Mouse (Mus musculus) limb, embryonic 10.5 days (tissue): ENCODE results near the gene Cd247. TPM values are rescaled to one million over a fixed set of nuclear protein-coding genes. Genes with fewer than 3 reads are reported as not detected.

Experiments used
- DNase-seq: peaks from one replicate; pipeline ENCODE4 v3.0.0-alpha.2; 2017; ENCODE audit warnings: low spot score
- H3K27ac ChIP-seq: fragments of 300-500 bp; sonication (generic); 2 replicates; pipeline ENCODE4 v1.5.1; 2016; ENCODE audit warnings: mild to moderate bottlenecking
- H3K27me3 ChIP-seq: fragments of 300-500 bp; sonication (generic); 2 replicates; pipeline ENCODE4 v1.6.1; 2016; ENCODE audit warnings: low read depth, mild to moderate bottlenecking; ENCODE audit not compliant: poor library complexity, severe bottlenecking
- H3K36me3 ChIP-seq: fragments of 300-500 bp; sonication (generic); 2 replicates; pipeline ENCODE4 v1.6.1; 2016; ENCODE audit warnings: mild to moderate bottlenecking, moderate library complexity
- H3K4me1 ChIP-seq: fragments of 300-500 bp; sonication (generic); 2 replicates; pipeline ENCODE4 v1.6.1; 2016
- H3K4me3 ChIP-seq: fragments of 300-500 bp; sonication (generic); 2 replicates; pipeline ENCODE4 v1.5.1; 2016; ENCODE audit warnings: mild to moderate bottlenecking, moderate library complexity
- H3K9me3 ChIP-seq: fragments of 300-500 bp; sonication (generic); replicated peaks from 2 replicates; pipeline ENCODE4 v1.6.1; 2016; ENCODE audit warnings: mild to moderate bottlenecking
- WGBS: fragments of 180-500 bp; shearing (Covaris S2); methylation state at CpG from one replicate; pipeline ENCODE4 v1.1.7; 2016; 5-methylcytosine and 5-hydroxymethylcytosine counted together
- polyA plus RNA-seq: library from polyadenylated mRNA; unstranded; fragments of >200 nt; fragmentation: Nextera tagmentation; extraction: Ambion mirVana; gene quantifications from 2 replicates; pipeline ENCODE4 v1.2.1, GENCODE M21; 2016

Cd247 gene
- polyA plus RNA-seq, 1 experiment from 2014 or later = 1.1 TPM

DNA sequence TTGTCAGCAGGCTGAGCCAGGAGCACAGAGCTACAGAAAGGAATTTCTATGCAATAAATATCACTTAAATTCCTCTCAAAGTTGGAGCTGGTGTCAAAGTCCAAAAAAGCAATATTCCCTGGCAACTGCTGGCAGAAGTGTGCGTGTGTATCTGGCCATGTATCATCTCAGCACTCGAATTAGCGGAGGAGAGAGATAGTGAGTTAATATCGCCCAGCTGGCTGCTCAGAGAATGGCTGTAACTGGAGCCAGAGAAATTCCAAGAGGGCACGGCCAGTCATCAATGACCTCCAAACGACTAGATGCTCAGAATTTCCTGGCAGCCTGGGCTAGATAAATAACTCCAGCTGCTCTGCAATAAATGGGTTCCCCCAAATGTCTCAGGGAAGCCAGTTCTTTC is 48.0 kb downstream of the Cd247 start:
- H3K4me1 ChIP-seq = peaks cover 70% of the 10 kb centered on the region
- H3K9me3 ChIP-seq = no peaks in the 10 kb centered on the region
- 5% methylated on average over 6 of the region's 6 CpGs for WGBS
- H3K27me3 ChIP-seq = peaks cover 32% of the 10 kb centered on the region
- peak; percentile 71 for DNase-seq
- H3K36me3 ChIP-seq = no peaks in the 10 kb centered on the region
- H3K27ac ChIP-seq = peak overlapping the region; percentile 68; the same call in 1 of the 2 replicates
- 0 out of 2 replicates have a peak overlapping the region, but pooled peaks have one; percentile 4 for H3K4me3 ChIP-seq

- H3K4me3 ChIP-seq = no peak overlapping the region
- no peaks in the 10 kb centered on the region for H3K36me3 ChIP-seq
- peak overlapping the region; percentile 66 for H3K27ac ChIP-seq
- H3K27me3 ChIP-seq = peaks cover 41% of the 10 kb centered on the region
- 27% methylated on average over 8 of the region's 8 CpGs for WGBS
- H3K4me1 ChIP-seq = peaks cover 77% of the 10 kb centered on the region
- no peak for DNase-seq
- H3K9me3 ChIP-seq = no peaks in the 10 kb centered on the region
These were observed 49.1 kb downstream of the Cd247 start for GRCm38 (mm10) chr1:165837546-165837945.

GRCm38 (mm10) chr1:165839201-165839600 is 50.7 kb downstream of the Cd247 start:
- Histone ChIP-seq H3K4me3 (no peak overlapping the region), H3K27ac (peak overlapping the region; percentile 1; the same call in 1 of the 2 replicates), H3K9me3 (no peaks in the 10 kb centered on the region), H3K36me3 (no peaks in the 10 kb centered on the region), H3K27me3 (peaks cover 53% of the 10 kb centered on the region), H3K4me1 (peaks cover 80% of the 10 kb centered on the region)
- WGBS = 68% methylated on average over 4 of the region's 4 CpGs
- no peak for DNase-seq

GRCm38 (mm10) chr1:165840548-165841230 is 52.2 kb downstream of the Cd247 start:
- Histone ChIP-seq H3K4me3 (peak overlapping the region; percentile 56), H3K9me3 (no peaks in the 10 kb centered on the region), H3K27me3 (peaks cover 67% of the 10 kb centered on the region), H3K4me1 (peaks cover 81% of the 10 kb centered on the region), H3K36me3 (no peaks in the 10 kb centered on the region), H3K27ac (peak overlapping the region; percentile 87)
- DNase-seq = peak; percentile 72
- 8% methylated on average over 31 of the region's 31 CpGs for WGBS

- H3K27me3 ChIP-seq = peaks cover 82% of the 10 kb centered on the region
- no peak overlapping the region for H3K4me3 ChIP-seq
- WGBS = 39% methylated on average over 7 of the region's 7 CpGs
- no peaks in the 10 kb centered on the region for H3K36me3 ChIP-seq
- no peak for DNase-seq
- H3K27ac ChIP-seq = no peak overlapping the region
- H3K4me1 ChIP-seq = peaks cover 71% of the 10 kb centered on the region
- H3K9me3 ChIP-seq = no peaks in the 10 kb centered on the region
These were observed 53.7 kb downstream of the Cd247 start for GRCm38 (mm10) chr1:165842170-165842569.

DNA sequence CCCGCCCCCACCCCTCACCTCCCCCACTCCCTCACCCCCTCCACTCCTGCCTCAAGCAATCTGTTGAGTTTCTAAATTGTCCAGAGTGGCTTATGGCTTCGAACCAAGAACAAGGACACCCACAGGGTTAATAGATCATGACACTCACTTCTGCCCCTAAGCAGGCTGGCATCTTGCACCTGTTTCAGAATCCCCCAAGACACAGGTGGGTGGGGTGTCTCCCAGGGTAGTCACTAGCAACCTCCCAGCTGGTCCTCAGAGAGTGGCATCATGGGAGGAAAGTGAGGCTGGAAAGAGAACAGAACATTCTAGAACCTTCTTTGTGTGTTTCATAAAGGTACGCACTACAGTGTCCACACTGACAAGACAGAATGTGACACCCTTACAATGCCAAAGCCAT is 55.1 kb downstream of the Cd247 start:
- DNase-seq = no peak
- no peaks in the 10 kb centered on the region for H3K36me3 ChIP-seq
- H3K9me3 ChIP-seq = no peaks in the 10 kb centered on the region
- H3K4me3 ChIP-seq = no peak overlapping the region
- peaks cover 62% of the 10 kb centered on the region for H3K4me1 ChIP-seq
- no peak overlapping the region for H3K27ac ChIP-seq
- H3K27me3 ChIP-seq = peaks cover 87% of the 10 kb centered on the region
- WGBS = 58% methylated on average over 3 of the region's 3 CpGs

GRCm38 (mm10) chr1:165844466-165844951 is 56.0 kb downstream of the Cd247 start:
- Histone ChIP-seq H3K36me3 (no peaks in the 10 kb centered on the region), H3K9me3 (no peaks in the 10 kb centered on the region), H3K27me3 (peaks cover 79% of the 10 kb centered on the region), H3K27ac (peak overlapping the region; percentile 76), H3K4me1 (peaks cover 72% of the 10 kb centered on the region), H3K4me3 (peak overlapping the region; percentile 63)
- DNase-seq = peak; percentile 63
- 2% methylated on average over 20 of the region's 20 CpGs for WGBS

DNA sequence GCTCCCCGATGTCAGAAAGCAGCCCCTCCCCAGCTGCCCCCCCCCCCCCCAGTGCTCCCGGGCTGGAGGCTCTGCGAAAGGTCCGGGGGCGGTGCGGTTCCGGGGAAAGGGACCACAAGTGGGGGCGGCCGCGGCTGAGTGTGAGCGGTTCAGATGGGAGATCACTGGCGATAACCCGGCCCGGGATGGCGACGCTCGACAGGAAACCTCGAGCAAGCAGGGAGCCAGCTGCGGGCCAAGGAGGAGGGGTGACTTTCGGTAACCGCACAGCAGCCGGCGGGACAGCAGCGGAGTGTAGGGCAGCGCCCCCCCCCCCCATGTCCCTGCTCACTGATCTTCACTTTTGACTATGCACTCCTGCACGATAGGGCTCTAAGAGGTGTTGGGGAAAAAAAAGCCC is 56.5 kb downstream of the Cd247 start:
- peaks cover 77% of the 10 kb centered on the region for H3K27me3 ChIP-seq
- no peaks in the 10 kb centered on the region for H3K36me3 ChIP-seq
- H3K27ac ChIP-seq = peak overlapping the region; percentile 76
- H3K4me1 ChIP-seq = peaks cover 75% of the 10 kb centered on the region
- no peaks in the 10 kb centered on the region for H3K9me3 ChIP-seq
- DNase-seq = peak; percentile 68
- peak overlapping the region; percentile 63 for H3K4me3 ChIP-seq
- 2% methylated on average over 26 of the region's 26 CpGs for WGBS

DNA sequence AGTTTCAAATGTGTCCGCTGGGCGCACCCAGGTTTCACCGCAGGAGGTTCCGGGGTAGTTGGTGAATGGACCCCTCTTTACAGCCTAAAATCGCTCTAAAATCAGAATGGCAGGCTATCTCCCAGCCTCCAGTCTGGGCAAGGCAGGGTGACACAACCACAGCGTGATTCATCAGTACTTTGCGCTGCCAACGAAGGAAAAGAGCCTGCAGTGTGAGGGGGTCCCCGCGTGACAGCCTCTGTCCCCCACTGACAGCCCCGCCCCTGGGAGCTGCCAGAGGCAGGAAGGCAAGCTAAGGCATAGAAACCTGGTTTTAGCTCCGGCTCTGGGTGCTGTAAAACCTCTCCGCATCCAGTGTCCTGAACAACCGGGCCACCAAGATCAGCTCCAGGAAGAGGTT is 56.9 kb downstream of the Cd247 start:
- no peaks in the 10 kb centered on the region for H3K36me3 ChIP-seq
- no peak for DNase-seq
- no peaks in the 10 kb centered on the region for H3K9me3 ChIP-seq
- peak overlapping the region; percentile 63 for H3K4me3 ChIP-seq
- WGBS = 4% methylated on average over 14 of the region's 14 CpGs
- H3K27me3 ChIP-seq = peaks cover 77% of the 10 kb centered on the region
- H3K4me1 ChIP-seq = peaks cover 73% of the 10 kb centered on the region
- peak overlapping the region; percentile 76; the same call in 1 of the 2 replicates for H3K27ac ChIP-seq

- peaks cover 66% of the 10 kb centered on the region for H3K4me1 ChIP-seq
- DNase-seq = no peak
These were observed 59.9 kb downstream of the Cd247 start for GRCm38 (mm10) chr1:165848417-165848816.

GRCm38 (mm10) chr1:165848881-165849280 is 60.4 kb downstream of the Cd247 start:
- no peak for DNase-seq
- peaks cover 65% of the 10 kb centered on the region for H3K4me1 ChIP-seq
- H3K4me3 ChIP-seq = no peak overlapping the region
- H3K27ac ChIP-seq = peak overlapping the region; percentile 4
- no peaks in the 10 kb centered on the region for H3K9me3 ChIP-seq
- no peaks in the 10 kb centered on the region for H3K36me3 ChIP-seq
- WGBS = 70% methylated on average over 4 of the region's 4 CpGs
- peaks cover 56% of the 10 kb centered on the region for H3K27me3 ChIP-seq

More at GRCm38 (mm10) chr1:165848417-165848816, 59.9 kb downstream of the Cd247 start:
- Histone ChIP-seq H3K4me3 (no peak overlapping the region), H3K27me3 (peaks cover 60% of the 10 kb centered on the region), H3K36me3 (no peaks in the 10 kb centered on the region), H3K9me3 (no peaks in the 10 kb centered on the region), H3K27ac (no peak overlapping the region)
- WGBS = 77% methylated on average over 8 of the region's 8 CpGs

DNA sequence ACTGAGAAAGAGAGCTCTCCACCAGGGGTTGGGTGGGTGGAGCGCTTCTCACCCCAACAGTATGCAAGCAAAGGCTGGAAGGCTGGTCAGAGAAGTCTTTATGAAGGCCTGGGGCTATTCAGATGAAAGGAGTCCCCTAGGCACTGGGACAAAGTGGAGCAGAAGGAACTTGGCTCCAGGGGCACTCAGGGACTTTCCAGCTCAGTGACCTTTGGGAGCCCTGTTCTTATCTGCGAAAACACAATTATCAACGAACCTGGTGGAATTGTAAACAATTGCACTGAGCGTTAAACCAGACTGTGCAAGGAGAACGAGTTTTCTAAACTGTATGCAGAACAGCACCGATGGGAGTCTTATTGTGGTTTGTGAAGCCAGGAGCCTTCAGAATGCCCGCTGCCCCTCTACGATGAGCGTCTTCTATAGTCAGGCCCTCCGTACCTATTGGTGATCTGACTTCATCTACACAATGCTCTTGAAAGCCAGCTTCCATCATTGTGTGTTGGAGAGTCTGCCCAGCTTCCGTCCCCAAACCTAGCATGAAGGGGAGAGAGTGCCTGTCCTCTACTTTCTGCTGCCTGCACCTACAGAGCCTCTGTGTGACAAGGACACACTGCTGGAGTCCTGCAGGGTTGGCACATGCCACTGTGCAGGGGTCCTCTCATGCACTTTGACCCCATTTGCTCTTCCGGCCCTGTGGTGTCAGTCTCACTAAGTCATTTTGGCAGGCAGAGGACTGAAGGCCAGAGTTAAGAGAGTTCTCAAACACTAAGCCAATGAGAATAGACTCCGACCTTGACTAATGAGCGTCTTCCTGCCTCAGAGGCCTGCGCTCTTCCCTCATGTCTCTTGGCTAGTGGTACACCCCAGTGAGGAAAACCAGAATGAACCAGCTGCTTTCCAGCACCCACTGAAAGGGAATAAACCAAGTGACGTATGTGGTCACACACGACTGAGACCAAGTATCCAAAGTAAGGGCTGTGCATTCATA is 61.3 kb downstream of the Cd247 start:
- H3K9me3 ChIP-seq = no peaks in the 10 kb centered on the region
- DNase-seq = no peak
- H3K27ac ChIP-seq = peak overlapping the region; percentile 4
- H3K36me3 ChIP-seq = no peaks in the 10 kb centered on the region
- H3K4me1 ChIP-seq = peaks cover 56% of the 10 kb centered on the region
- peaks cover 47% of the 10 kb centered on the region for H3K27me3 ChIP-seq
- 75% methylated on average over 17 of the region's 17 CpGs for WGBS
- H3K4me3 ChIP-seq = no peak overlapping the region

DNA sequence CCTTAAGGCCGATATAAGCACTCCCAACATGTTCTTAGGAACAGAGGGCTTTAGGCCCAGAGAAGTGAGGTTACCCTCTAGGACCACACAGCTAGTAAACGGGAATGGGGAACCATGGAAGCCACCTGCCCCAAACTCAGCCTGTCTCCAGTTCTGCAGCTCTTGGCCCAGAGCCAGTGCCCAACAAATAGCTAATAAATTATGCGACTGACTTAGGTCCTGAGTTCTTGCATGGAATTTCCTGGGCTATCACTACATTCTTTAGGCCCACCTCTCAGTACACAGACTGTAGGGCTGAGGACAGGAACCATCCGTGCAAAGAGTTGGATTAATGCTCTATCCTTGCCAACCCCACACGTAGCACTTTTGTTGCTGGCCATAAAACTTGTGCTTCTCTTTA is 63.6 kb downstream of the Cd247 start:
- H3K4me3 ChIP-seq = no peak overlapping the region
- DNase-seq = no peak
- no peaks in the 10 kb centered on the region for H3K36me3 ChIP-seq
- WGBS = 71% methylated on average over 5 of the region's 5 CpGs
- no peak overlapping the region for H3K27ac ChIP-seq
- no peaks in the 10 kb centered on the region for H3K9me3 ChIP-seq
- peaks cover 46% of the 10 kb centered on the region for H3K4me1 ChIP-seq
- peaks cover 24% of the 10 kb centered on the region for H3K27me3 ChIP-seq
